Mouse (Mus musculus) ES-E14 (cell line): ENCODE results near the gene Gm48552. TPM values are rescaled to one million over a fixed set of nuclear protein-coding genes. Genes with fewer than 3 reads are reported as not detected.

Experiments
- DNase-seq: peaks from one replicate; pipeline ENCODE4 v3.0.0-alpha.2; 2013; ENCODE audit warnings: low read depth, low spot score
- H3K27ac ChIP-seq: 2 replicates; pipeline ENCODE4 v1.5.1; 2012; ENCODE audit warnings: low read depth, mild to moderate bottlenecking, low read length, moderate library complexity, mixed read lengths; ENCODE audit not compliant: poor library complexity, insufficient read depth, severe bottlenecking
- H3K36me3 ChIP-seq: 2 replicates; pipeline ENCODE4 v1.6.1; 2012; ENCODE audit warnings: mild to moderate bottlenecking, low read length, moderate library complexity, mixed read lengths; ENCODE audit not compliant: control insufficient read depth, poor library complexity, insufficient read depth, severe bottlenecking
- H3K4me1 ChIP-seq, 2 experiments: fragments of 150-350 bp in 1 of 2; sonication (generic) in 1 of 2; 2 replicates each; pipeline ENCODE4 v1.6.1; 2012; ENCODE audit warnings: low read length in 2 of 2, mild to moderate bottlenecking in 1 of 2, mixed read lengths in 1 of 2; ENCODE audit not compliant: control insufficient read depth in 2 of 2, insufficient read depth in 2 of 2, poor library complexity in 1 of 2
- H3K4me3 ChIP-seq, 2 experiments: fragments of 150-350 bp in 1 of 2; sonication (generic) in 1 of 2; 2 replicates each; pipeline ENCODE4 v1.5.1; 2012; ENCODE audit warnings: low read length in 2 of 2, low read depth in 1 of 2, mild to moderate bottlenecking in 1 of 2, mixed read lengths in 1 of 2; ENCODE audit not compliant: insufficient read depth in 1 of 2, poor library complexity in 1 of 2, severe bottlenecking in 1 of 2
- H3K9ac ChIP-seq: 2 replicates; pipeline ENCODE4 v1.6.1; 2012; ENCODE audit warnings: low read depth, mild to moderate bottlenecking, low read length, mixed read lengths; ENCODE audit not compliant: poor library complexity, insufficient read depth, severe bottlenecking
- H3K9me3 ChIP-seq: fragments of 150-350 bp; sonication (generic); 2 replicates; pipeline ENCODE4 v1.6.1; 2012; ENCODE audit warnings: low read depth, mild to moderate bottlenecking, low read length; ENCODE audit not compliant: control insufficient read depth, insufficient read depth
- CHD2 ChIP-seq: IDR thresholded peaks from 2 replicates; pipeline ENCODE4 v1.6.1; 2014; ENCODE audit warnings: mild to moderate bottlenecking, low read depth, low read length, inconsistent platforms
- HCFC1 ChIP-seq: IDR thresholded peaks from 2 replicates; pipeline ENCODE4 v1.6.1; 2012; ENCODE audit warnings: low read length, inconsistent platforms, borderline replicate concordance; ENCODE audit not compliant: insufficient read depth
- MAFK ChIP-seq: IDR thresholded peaks from 2 replicates; pipeline ENCODE4 v1.6.1; 2014; ENCODE audit warnings: mild to moderate bottlenecking, low read depth, low read length, inconsistent platforms; ENCODE audit not compliant: insufficient read depth
- ZC3H11A ChIP-seq: IDR thresholded peaks from 2 replicates; pipeline ENCODE4 v1.6.1; 2012; ENCODE audit warnings: low read depth, mild to moderate bottlenecking, inconsistent platforms, low read length, borderline replicate concordance
- ZNF384 ChIP-seq: IDR thresholded peaks from 2 replicates; pipeline ENCODE4 v1.6.1; 2012; ENCODE audit warnings: low read depth, low read length, inconsistent platforms
- in situ Hi-C, 2 experiments: fragments of 600-800 bp; cut with MboI; formaldehyde crosslinking; loops; one replicate each; pipeline ENCODE4 v1.15.1; 2025; ENCODE audit warnings: low sequenced_read_pairs in 2 of 2, inconsistent platforms in 1 of 2; ENCODE audit not compliant: unreplicated experiment in 2 of 2
- total RNA-seq: library from RNA; depleted of rRNA; stranded (reverse); fragments of 300-350 nt; gene quantifications from 2 replicates; pipeline ENCODE4 v1.2.3, GENCODE M21; 2012

Gm48552 gene
- total RNA-seq, 1 experiment, result 2.5 TPM

DNA sequence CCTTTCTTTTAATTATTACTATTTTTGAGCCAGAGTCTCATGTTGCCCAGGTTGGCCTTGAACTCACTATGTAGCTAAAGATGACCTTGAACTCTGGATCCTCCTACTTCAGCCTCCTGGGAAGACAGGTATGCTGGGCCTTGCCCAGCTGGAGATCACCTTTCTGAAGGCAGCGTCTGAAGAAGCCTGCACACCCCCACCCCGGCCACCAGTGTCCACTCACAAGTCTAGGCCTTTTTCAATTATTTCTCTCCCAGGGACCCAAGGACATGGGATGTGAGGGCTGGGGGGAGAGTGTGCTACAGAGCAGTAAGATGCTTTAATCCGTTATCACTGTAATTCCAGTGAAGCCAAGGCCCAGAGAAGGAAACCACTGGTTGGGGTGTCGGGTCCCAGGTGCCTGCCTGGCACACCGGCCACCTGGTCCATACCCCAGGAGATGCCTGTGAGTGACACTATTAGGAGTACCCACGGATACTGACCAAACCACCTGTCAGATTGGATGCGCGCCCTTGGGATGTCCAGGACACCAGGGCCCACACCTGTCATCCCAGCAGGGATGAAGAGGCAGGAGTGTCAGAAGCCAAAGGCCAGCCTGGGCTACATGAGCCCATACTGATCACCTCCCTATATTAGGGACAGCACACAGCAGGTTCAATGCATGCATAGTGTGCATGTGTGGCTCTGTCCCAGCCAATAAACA is 39.1 kb downstream of the Gm48552 start:
- TF ChIP-seq HCFC1, result no peak
- no peak for TF ChIP-seq ZC3H11A
- no peak for TF ChIP-seq MAFK
- no peak for TF ChIP-seq CHD2
- TF ChIP-seq ZNF384, result no peak
- peaks cover 4 to 33% of the 10 kb centered on the region in 2 experiments; a peak in 3 of 4 replicates for H3K4me1 ChIP-seq
- H3K4me3 ChIP-seq, result no peak overlapping the region
- DNase-seq, result no peak
- no peaks in the 10 kb centered on the region for H3K9me3 ChIP-seq
- H3K9ac ChIP-seq, result no peak overlapping the region
- H3K27ac ChIP-seq, result no peak overlapping the region
- in situ Hi-C loops, result no loop called here
- H3K36me3 ChIP-seq, result no peaks in the 10 kb centered on the region

GRCm38 (mm10) chr10:81428507-81428870 is 39.7 kb downstream of the Gm48552 start:
- TF ChIP-seq MAFK (no peak), ZC3H11A (no peak), CHD2 (no peak), HCFC1 (no peak), ZNF384 (no peak)
- no peak for DNase-seq
- no peak overlapping the region for H3K4me3 ChIP-seq
- H3K9ac ChIP-seq, result no peak overlapping the region
- H3K27ac ChIP-seq, result no peak overlapping the region
- peaks cover 7 to 35% of the 10 kb centered on the region in 2 experiments; a peak in 3 of 4 replicates for H3K4me1 ChIP-seq
- H3K9me3 ChIP-seq, result no peaks in the 10 kb centered on the region
- in situ Hi-C loops, result no loop called here
- H3K36me3 ChIP-seq, result no peaks in the 10 kb centered on the region

DNA sequence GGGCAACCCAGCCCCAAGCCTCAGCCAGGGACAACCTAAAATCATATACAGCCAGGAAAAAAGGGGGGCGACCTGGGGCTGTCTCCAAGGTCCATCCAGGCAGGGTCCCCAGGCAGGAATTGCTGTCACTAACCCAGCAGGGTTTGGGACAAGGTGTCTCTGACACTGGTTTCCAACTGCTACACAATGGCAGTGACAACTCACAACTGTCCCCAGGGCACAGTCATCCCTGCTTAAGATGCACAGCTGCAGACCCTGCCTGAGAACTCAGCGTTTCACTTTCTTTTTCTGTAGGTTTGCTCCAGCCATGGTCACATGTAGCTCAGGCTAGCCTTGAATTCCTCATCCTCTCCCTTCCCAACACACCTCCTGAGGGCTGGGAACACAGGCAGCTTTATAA is 40.3 kb downstream of the Gm48552 start:
- Histone ChIP-seq H3K4me3 (peak overlapping the region in 1 of 2 experiments; percentile 89; a peak in 1 of 4 replicates), H3K36me3 (no peaks in the 10 kb centered on the region), H3K9ac (no peak overlapping the region), H3K9me3 (no peaks in the 10 kb centered on the region), H3K27ac (no peak overlapping the region), H3K4me1 (peaks cover 7 to 32% of the 10 kb centered on the region in 2 experiments; a peak in 3 of 4 replicates)
- in situ Hi-C loops, result no loop called here
- no peak for DNase-seq
- TF ChIP-seq HCFC1 (no peak), MAFK (no peak), CHD2 (no peak), ZC3H11A (no peak), ZNF384 (no peak)

- no peaks in the 10 kb centered on the region for H3K9me3 ChIP-seq
- DNase-seq, result peak; percentile 94
- H3K4me3 ChIP-seq, result peak overlapping the region; percentile 84 to 89
- H3K4me1 ChIP-seq, result peaks cover 7 to 30% of the 10 kb centered on the region in 2 experiments; a peak in 3 of 4 replicates
- no peak overlapping the region for H3K27ac ChIP-seq
- in situ Hi-C loops, result no loop called here
- H3K36me3 ChIP-seq, result no peaks in the 10 kb centered on the region
- H3K9ac ChIP-seq, result peak overlapping the region; percentile 44; the same call in 1 of the 2 replicates
- TF ChIP-seq CHD2 (no peak), HCFC1 (no peak), ZNF384 (no peak), MAFK (no peak), ZC3H11A (no peak)
These were observed 40.8 kb downstream of the Gm48552 start for GRCm38 (mm10) chr10:81429605-81430061.
